Mouse (Mus musculus): ENCODE measurements around the gene Ddc.

The Ddc gene

DNA sequence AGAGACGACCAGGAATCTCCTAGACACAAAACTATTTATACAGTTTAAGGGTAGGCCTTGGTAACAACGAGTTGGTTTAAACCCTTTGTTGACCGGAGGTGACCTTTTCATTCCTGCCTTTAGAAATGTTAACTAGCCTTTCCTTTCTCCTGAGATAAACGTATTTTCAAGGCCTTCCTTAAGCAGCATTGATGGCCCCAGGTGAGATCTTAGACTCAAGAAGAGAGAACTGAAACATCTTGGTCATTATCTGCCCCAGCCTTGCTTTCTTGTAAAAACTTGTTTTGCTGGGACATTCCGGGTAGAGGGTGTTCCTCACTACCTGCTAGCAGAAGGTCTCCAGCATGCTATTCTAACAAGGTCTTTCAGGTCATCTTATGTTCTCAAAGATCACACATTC is 7.1 kb upstream of the Ddc start:
- DNase-seq: no peak

DNA sequence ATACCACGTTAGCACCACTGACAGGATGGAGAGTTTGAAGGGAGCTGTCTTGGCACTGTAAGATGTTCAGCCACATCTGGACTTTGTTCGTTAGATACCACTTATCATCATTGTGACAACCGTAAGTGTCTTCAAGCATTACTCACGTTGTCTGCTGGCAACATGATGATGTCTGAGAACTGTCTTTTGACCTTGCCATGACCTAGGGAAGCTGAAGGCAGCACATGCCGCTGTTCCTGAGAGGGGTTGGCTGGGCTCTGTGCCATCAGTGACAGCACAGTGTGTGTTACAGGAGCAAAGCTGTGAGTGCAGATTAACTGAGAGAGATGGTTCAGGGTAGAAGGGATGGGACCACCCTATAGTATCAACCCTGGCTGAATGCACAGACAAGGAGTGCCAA is 3.6 kb upstream of the Ddc start:
- no peak for DNase-seq

DNA sequence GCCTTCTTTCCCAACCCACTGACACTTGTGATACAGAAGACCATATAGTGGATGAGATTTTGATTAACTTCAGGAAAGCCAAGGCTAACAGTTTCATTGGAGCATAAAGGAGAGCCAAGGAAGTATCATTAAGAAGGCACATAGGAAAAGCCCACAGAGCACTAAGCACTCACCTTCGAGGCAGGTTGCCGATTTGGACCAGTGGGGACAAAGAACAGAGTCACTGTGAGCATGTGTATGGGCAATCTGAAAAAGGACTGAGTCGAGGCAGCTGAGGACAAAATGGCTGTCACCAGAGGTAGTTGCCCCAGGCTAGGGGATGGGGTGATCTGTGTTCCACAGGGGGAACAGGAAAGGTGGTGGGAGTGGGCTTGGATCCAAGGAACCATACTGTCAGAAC is 552 bp upstream of the Ddc start:
- no peak for DNase-seq

GRCm38 (mm10) chr11:11895479-11895878 is 2.5 kb downstream of the Ddc start:
- DNase-seq: no peak

- DNase-seq: no peak
Observed at GRCm38 (mm10) chr11:11893769-11894168, 4.2 kb downstream of the Ddc start.

- no peak for DNase-seq
Observed at GRCm38 (mm10) chr11:11892993-11893602, 4.8 kb downstream of the Ddc start.

- DNase-seq: no peak
Observed at GRCm38 (mm10) chr11:11891832-11892231, 6.1 kb downstream of the Ddc start.

DNA sequence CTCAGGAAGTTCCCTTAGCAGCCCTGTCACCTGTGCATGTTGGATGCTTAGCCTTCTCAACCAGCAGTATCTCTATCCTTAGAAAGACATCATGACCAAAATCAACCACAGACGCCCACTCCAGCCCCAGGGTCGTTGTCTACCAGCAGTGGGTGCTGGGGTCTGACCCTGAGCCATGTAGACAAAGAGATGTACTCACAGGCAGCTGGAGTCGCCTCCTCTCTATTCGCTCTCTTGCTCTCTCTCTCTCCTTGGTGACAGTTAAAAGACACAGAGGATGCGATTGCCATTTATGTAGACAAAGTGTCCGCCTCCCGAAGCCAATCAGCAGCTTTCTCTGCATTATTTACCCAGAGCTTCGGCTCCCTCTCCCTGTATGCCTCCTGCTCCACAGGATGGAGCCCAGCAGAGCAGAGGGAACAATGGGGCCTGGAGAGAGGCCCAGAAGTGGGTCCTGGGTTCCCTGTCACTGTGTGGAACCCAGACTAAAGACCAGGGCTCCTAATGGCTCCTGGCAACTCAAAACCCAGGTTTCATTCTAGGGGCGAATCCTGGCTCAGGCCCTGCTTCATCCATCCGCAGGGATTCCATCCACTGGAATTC is 7.7 kb downstream of the Ddc start:
- no peak for DNase-seq

DNA sequence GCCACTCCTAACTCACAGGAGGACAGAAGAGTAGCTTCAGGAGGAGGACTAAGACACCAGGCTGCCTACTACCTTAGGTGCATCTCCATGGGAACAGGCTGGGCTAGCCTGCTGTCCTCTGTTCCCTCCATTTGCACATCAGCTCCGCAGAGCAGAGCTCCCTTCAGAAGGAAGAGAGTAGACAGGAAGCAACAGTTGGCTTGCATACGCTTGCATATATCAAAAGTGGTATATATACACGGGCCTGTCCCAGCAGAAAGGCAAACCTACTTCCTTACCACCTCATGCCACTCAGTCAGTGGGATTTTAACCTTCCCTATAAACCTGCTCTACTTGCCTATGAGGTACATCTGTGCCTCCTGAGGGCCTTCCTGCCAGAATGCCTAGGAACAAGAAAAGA is 9.2 kb downstream of the Ddc start:
- DNase-seq: no peak

GRCm38 (mm10) chr11:11888051-11888450 is 9.9 kb downstream of the Ddc start:
- no peak for DNase-seq

DNA sequence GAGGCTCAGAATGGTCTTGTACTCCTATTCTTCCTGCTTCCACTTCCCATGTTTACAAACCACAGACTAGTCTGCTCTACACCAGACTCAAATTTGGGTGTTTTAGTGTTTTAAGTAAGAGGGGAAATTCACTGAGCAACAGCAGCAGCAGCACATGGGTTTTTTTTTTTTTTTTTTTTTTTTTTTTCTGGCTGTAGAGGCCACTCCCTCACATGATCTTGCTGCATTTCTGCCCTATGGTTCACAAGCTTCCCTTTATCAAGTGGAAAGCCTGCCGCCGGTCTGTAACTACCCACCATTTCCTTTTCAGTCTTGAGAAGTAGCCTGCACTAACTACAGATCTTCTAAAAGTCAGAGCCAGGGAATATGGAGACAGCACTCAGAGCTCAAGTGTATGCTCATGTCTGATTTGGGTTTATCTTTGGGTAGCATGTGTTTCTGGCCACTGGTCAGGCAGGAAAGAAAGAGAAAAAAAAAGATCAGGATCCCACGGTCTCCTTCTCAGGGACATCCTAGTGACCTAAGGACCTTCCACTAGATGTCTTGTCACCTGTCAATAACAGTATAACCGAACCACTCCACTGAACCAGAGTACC is 11.4 kb downstream of the Ddc start:
- no peak for DNase-seq

DNA sequence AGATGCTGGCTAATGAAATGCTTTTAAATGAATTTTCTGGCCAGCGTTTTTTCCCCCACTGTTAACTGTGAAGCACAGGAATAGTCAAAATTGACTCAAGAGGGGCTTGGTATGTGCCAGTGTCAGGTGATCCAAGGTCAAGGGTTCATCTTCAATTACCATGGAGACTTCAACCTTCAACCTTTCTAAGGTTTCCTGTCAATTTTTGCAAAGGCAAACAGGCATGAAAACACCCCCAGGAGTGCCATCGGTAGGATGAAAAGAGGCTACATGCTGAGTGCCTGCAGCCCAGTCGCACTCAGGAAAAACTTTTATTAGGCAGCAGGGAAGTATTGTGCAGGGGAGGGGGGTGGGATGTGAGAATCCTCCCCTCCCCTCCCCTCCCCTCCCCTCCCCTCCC is 12.0 kb downstream of the Ddc start:
- no peak for DNase-seq

DNA sequence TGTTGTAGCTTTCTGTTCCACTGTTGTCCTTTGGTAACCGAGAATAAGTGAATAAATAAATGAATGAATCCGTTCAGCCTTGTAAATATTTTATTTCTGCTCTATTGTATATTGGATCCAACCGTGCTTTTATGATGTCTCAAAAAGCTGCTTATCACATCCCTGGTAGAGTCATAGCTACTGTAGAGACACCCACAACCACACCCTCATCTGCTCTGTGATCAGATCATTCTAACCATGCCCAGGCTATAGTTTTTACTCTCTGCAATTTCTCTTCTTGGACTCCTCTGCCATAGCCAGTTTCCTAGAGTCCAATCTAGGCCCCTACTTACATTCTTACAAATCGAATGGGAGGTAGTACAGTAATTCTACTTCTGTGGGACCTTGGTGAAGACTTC is 12.7 kb downstream of the Ddc start:
- DNase-seq: no peak

GRCm38 (mm10) chr11:11884533-11885245 is 13.3 kb downstream of the Ddc start:
- DNase-seq: no peak

DNA sequence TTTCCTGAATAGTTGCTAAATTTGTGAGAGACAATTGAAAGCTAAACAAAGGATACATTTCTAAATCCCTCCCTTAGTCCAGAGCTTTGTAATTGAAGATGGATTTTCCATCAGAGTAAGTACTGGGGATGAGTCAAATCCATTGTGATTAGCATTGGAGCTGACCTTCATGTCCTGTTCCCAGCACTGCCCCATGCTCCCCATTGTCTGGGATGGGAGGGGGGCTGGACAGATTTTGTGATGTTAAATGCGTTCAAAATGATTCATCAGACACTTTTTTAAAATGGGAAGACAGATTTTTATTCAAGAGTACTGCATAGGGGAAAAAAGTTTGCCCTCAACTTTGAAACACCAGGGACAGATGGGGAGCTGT is 16.2 kb downstream of the Ddc start:
- DNase-seq: no peak

- DNase-seq: no peak
Observed at GRCm38 (mm10) chr11:11881026-11881782, 16.7 kb downstream of the Ddc start.

DNA sequence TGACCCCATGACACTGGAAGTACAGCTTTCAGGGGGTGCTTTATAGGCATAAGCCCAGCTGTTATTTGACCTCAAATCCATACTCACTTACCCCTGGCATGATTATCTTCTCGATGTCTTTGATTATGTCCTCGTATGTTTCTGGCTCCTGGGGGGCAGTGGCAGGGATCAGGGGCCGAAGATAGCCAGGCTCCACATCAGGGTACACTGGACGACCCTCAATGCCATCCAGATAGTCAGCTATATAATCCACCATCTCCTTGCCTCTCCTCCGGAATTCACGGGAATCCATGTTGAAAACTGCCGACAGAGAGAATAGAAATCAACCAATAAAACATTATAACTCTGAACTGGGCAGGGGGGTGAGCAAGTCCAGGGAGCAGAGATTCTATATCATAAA is 17.6 kb downstream of the Ddc start:
- DNase-seq: no peak

GRCm38 (mm10) chr11:11879699-11880002 is 18.3 kb downstream of the Ddc start:
- no peak for DNase-seq

DNA sequence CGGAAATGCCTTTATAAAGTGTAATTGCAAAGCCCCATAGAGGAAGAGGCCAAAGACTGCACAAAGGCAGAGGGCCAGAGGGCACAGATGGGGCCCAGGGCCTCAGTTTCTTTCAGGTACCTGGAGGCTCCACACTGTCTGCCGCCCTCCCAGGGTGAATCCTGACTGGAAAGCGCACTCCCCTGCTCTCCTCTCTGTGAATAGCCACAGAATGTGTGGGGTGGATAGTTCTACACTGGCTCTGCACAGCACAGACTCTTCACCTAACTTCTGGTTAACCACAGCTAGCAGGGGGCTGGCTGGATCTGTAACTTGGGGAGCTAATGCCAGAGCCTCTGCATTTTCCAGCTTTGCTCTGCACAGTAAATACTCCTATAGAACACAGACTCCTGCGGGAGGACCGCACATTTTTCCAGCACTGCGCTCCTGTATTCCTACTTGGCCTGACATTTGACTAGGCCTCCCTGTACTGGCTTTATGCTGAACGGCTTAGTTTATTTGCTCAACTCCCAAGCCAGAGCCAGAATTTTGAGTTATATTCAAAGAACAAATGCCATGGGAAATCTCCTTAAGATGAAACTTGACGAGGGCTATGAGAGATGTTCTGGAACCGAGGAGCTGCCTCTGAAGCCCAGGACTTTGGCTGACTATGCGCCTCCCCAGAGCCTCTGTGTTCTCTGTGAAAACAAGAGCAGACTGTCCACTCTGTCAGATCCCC is 18.8 kb downstream of the Ddc start:
- DNase-seq: no peak

DNA sequence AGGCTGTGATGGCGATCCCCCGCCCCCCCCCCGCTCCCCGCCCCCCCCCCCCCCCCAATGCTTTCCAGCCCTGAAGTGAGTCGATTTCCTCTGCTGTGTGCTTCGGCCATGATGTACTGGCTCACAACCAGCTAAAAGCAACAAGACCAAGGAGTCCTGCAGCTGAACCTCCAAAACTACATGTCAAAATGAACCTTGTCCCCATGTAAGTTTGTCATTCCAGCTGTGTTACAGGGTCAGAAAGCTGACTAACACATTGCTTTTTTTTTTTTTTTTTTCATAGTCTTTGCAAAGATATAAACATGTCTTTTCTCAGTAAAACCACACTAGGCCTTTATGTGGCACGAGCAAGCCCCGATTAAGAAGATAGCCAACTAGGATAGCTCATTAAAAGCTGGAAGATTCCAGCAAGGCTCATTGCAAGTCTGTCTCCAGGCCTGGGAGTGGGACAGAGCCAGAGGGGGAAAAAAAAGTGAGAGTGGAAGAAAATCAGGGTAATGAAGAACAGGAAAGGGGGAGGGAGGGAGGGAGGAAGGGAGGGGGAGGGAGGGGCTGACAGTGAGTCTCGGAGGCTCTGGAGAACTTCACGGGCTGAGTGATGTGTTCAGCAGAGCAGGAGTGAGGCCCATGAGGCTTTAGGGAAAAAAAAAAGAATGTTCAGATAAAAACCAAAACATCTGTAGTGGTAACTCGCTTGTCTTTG is 19.5 kb downstream of the Ddc start:
- no peak for DNase-seq

DNA sequence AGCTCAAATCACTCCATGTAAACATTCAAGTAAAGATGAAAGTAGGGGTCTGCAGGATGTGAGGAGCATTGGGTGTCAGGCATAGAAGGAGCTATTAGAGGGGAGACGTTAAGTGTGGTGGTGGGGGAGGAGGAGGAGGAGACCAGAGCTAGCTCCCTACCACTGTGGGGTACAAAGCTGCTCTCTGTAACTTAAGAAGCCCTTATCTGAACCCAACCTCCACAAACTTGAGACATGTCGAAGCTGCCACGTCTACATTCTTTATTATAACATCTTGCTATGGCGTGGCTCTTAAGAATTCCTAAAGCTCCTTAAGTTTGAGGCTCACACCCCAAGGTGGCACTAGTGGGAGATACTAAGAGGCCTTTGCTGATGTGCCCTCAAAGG is 20.1 kb downstream of the Ddc start:
- no peak for DNase-seq

GRCm38 (mm10) chr11:11876366-11876765 is 21.6 kb downstream of the Ddc start:
- DNase-seq: no peak

Measured in right cerebral cortex, postnatal 4 days (tissue).